Mouse (Mus musculus): ENCODE results near the gene Myoz2. TPM values are rescaled to one million over a fixed set of nuclear protein-coding genes. Genes with fewer than 3 reads are reported as not detected.

Myoz2 gene
- polyA plus RNA-seq, 1 experiment from 2014 or later = 0.62 TPM

DNA sequence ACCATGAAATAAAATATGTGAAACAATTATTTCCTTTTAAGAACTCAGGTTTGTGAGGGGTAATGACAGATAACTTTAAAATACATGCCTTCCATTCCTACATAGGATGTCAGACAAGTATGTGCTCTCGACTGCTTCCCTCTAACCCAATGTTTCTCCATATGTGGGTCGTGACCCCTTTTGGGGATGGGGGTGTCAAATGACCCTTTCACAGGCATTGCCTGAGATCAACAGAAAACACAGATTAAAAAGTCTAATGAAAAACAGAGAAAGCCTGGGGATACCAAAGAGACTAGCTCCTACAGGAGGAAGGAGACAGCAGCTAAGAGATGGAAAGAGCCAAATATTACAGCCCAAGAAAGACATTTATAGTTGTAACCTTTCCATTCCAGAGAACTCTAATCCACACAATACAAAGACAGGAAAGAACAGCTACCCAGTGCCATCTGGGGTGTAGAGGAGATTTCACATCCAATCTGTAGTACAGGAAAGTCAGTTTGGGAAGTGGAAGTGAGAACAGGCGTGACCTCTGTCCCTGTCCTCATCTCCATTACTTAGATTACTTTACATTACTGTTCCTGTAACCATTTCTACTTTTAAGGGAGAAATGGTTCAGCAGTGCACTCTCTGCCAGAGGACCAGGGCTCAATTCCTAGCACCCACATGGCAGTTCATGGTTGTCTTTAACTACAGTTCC is 62.5 kb downstream of the Myoz2 start:
- Histone ChIP-seq H3K9ac (ENCODE audit: low read depth, low read length) (no peak overlapping the region), H3K4me3 (ENCODE audit: low read depth, low read length) (no peak overlapping the region), H3K27ac (ENCODE audit: low read depth, low read length) (no peak overlapping the region), H3K4me2 (replicated peaks; ENCODE audit: low read depth, low read length) (no peak overlapping the region), H3K27me3 (ENCODE audit: control insufficient read depth, insufficient read depth, low read length) (no peaks in the 10 kb centered on the region), H3K36me3 (ENCODE audit: control insufficient read depth, insufficient read depth, low read length) (no peaks in the 10 kb centered on the region), H3K9me3 (ENCODE audit: control insufficient read depth, low read length) (no peaks in the 10 kb centered on the region), H3K4me1 (replicated peaks; ENCODE audit: control insufficient read depth, insufficient read depth, low read length) (no peaks in the 10 kb centered on the region)
- WGBS = 57% methylated on average over 3 of the region's 3 CpGs
- no peak for ATAC-seq (ENCODE audit: low FRiP score)
- no peak for DNase-seq (ENCODE audit: low spot score)

GRCm38 (mm10) chr3:122968391-122968790 is 66.4 kb downstream of the Myoz2 start:
- no peak overlapping the region for H3K9ac ChIP-seq (ENCODE audit: low read depth, low read length)
- no peak overlapping the region for H3K4me3 ChIP-seq (ENCODE audit: low read depth, low read length)
- no peaks in the 10 kb centered on the region for H3K4me1 ChIP-seq (replicated peaks; ENCODE audit: control insufficient read depth, insufficient read depth, low read length)
- no peaks in the 10 kb centered on the region for H3K27me3 ChIP-seq (ENCODE audit: control insufficient read depth, insufficient read depth, low read length)
- H3K27ac ChIP-seq (ENCODE audit: low read depth, low read length) = no peak overlapping the region
- ATAC-seq (ENCODE audit: low FRiP score) (no peak), DNase-seq (ENCODE audit: low spot score) (no peak)
- no peaks in the 10 kb centered on the region for H3K36me3 ChIP-seq (ENCODE audit: control insufficient read depth, insufficient read depth, low read length)
- no peak overlapping the region for H3K4me2 ChIP-seq (replicated peaks; ENCODE audit: low read depth, low read length)
- H3K9me3 ChIP-seq (ENCODE audit: control insufficient read depth, low read length) = no peaks in the 10 kb centered on the region
- WGBS = 94% methylated on average over 9 of the region's 9 CpGs

GRCm38 (mm10) chr3:122964301-122964700 is 70.5 kb downstream of the Myoz2 start:
- DNase-seq (ENCODE audit: low spot score) (no peak), ATAC-seq (ENCODE audit: low FRiP score) (no peak)
- H3K4me1 ChIP-seq (replicated peaks; ENCODE audit: control insufficient read depth, insufficient read depth, low read length) = no peaks in the 10 kb centered on the region
- no peak overlapping the region for H3K4me3 ChIP-seq (ENCODE audit: low read depth, low read length)
- no peak overlapping the region for H3K9ac ChIP-seq (ENCODE audit: low read depth, low read length)
- H3K27ac ChIP-seq (ENCODE audit: low read depth, low read length) = no peak overlapping the region
- no peaks in the 10 kb centered on the region for H3K9me3 ChIP-seq (ENCODE audit: control insufficient read depth, low read length)
- 94% methylated on average over 5 of the region's 5 CpGs for WGBS
- no peaks in the 10 kb centered on the region for H3K36me3 ChIP-seq (ENCODE audit: control insufficient read depth, insufficient read depth, low read length)
- no peaks in the 10 kb centered on the region for H3K27me3 ChIP-seq (ENCODE audit: control insufficient read depth, insufficient read depth, low read length)
- H3K4me2 ChIP-seq (replicated peaks; ENCODE audit: low read depth, low read length) = no peak overlapping the region

Other genes with a start within 250 kb of the Myoz2 start
- not detected in 2 replicates for gene Fabp2, start 139.9 kb downstream of the Myoz2 start, polyA plus RNA-seq (2014; fragmentation: Nextera tagmentation; extraction: Ambion mirVana)
- gene Gm10959, start 115.7 kb downstream of the Myoz2 start, polyA plus RNA-seq (2014; fragmentation: Nextera tagmentation; extraction: Ambion mirVana) = not detected in 2 replicates
- gene 1810037I17Rik, start 110.8 kb downstream of the Myoz2 start, polyA plus RNA-seq (2014; fragmentation: Nextera tagmentation; extraction: Ambion mirVana) = 90.8 and 90.9 TPM in 2 replicates
- 5.0 and 10.9 TPM in 2 replicates for gene Usp53, start 50.5 kb downstream of the Myoz2 start, polyA plus RNA-seq (2014; fragmentation: Nextera tagmentation; extraction: Ambion mirVana)
- gene Synpo2, start 201.1 kb upstream of the Myoz2 start, polyA plus RNA-seq (2014; fragmentation: Nextera tagmentation; extraction: Ambion mirVana) = 2.7 and 2.9 TPM in 2 replicates
- 25.2 and 27.1 TPM in 2 replicates for gene Sec24d, start 232.4 kb upstream of the Myoz2 start, polyA plus RNA-seq (2014; fragmentation: Nextera tagmentation; extraction: Ambion mirVana)

Data from hindbrain, embryonic 11.5 days (tissue).